Mouse (Mus musculus): ENCODE results near the gene Slc2a6. TPM values are rescaled to one million over a fixed set of nuclear protein-coding genes. Genes with fewer than 3 reads are reported as not detected.

Slc2a6 gene
- polyA plus RNA-seq, 1 experiment from 2014 or later, result 0.59 TPM

DNA sequence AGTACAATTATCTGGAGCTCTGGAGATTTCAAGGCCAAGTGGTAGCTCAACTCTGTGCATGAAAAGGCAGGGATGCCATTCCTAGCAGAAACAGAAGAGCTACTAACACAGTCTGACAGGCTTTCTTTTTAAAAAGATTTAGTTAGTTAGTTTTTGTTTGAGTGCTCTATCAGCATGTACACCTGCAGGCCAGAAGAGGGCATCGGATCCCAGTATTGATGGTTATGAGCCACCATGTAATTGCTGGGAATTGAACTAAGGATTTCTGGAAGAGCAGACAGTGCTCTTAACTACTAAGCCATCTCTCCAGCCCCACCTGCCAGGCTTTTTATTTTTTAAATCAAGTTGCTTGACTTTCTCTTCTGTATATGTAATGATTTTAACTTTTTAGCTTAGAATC, 30.3 kb downstream of the Slc2a6 start:
- Histone ChIP-seq H3K27ac (ENCODE audit: low read depth, low read length) (no peak overlapping the region), H3K27me3 (replicated peaks; ENCODE audit: control insufficient read depth, insufficient read depth, low read length) (no peaks in the 10 kb centered on the region), H3K4me2 (replicated peaks; ENCODE audit: low read depth) (no peak overlapping the region), H3K9ac (ENCODE audit: low read depth, low read length) (no peak overlapping the region), H3K4me3 (ENCODE audit: low read depth, low read length) (no peak overlapping the region), H3K36me3 (ENCODE audit: control insufficient read depth, insufficient read depth) (no peaks in the 10 kb centered on the region), H3K4me1 (replicated peaks; ENCODE audit: control insufficient read depth, insufficient read depth, low read length) (no peaks in the 10 kb centered on the region), H3K9me3 (ENCODE audit: control insufficient read depth) (no peaks in the 10 kb centered on the region)
- peak; percentile 49 for TF ChIP-seq CTCF (IDR thresholded peaks at IDR 0.05; ENCODE audit: low read depth)
- ATAC-seq, result no peak
- 87% methylated on average over 1 of the region's 1 CpGs for WGBS

DNA sequence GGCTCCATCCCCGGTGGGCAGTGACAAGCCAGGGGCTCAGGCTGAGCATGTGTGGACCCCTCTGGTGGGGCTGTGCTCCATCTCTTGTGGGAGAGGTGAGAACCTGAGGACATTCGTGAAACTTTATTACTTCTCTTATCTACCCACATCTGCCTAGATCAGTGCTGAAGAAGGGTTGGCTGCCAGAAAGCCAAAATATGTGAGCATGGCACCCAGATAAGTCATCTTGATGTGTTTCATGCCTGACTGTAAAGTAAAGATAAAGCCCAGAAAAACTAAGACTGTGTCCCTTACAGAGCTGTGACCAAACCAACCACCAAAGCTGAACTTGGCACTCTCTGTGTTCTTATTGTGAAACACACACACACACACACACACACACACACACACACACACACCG, 33.9 kb downstream of the Slc2a6 start:
- WGBS, result 60% methylated on average over 3 of the region's 3 CpGs
- H3K9me3 ChIP-seq (ENCODE audit: control insufficient read depth), result no peaks in the 10 kb centered on the region
- H3K9ac ChIP-seq (ENCODE audit: low read depth, low read length), result no peak overlapping the region
- no peak overlapping the region for H3K4me3 ChIP-seq (ENCODE audit: low read depth, low read length)
- H3K4me2 ChIP-seq (replicated peaks; ENCODE audit: low read depth), result no peak overlapping the region
- H3K27ac ChIP-seq (ENCODE audit: low read depth, low read length), result no peak overlapping the region
- no peak for ATAC-seq
- no peaks in the 10 kb centered on the region for H3K27me3 ChIP-seq (replicated peaks; ENCODE audit: control insufficient read depth, insufficient read depth, low read length)
- no peak for TF ChIP-seq CTCF (IDR thresholded peaks at IDR 0.05; ENCODE audit: low read depth)
- no peaks in the 10 kb centered on the region for H3K36me3 ChIP-seq (ENCODE audit: control insufficient read depth, insufficient read depth)
- no peaks in the 10 kb centered on the region for H3K4me1 ChIP-seq (replicated peaks; ENCODE audit: control insufficient read depth, insufficient read depth, low read length)

DNA sequence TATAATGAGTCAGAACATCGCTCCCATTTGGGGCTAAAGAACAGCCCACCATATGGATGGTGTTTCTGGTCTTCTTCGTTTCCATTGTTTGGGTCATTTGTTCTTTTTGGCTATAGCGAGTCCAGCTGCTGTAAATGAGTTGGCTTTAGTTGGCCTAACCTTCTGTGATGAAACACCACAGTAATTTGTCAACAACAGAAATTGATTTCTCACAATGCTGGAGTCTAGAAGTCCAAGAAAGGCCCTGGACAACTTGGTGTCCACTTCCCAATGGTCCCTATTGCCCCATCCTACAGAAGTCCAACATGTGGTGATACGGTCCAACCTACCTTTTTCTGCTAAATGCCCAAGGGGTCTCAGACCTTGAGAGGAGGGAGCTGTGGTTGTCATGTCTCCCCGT, 43.2 kb downstream of the Slc2a6 start:
- no peak for TF ChIP-seq CTCF (IDR thresholded peaks at IDR 0.05; ENCODE audit: low read depth)
- no peaks in the 10 kb centered on the region for H3K27me3 ChIP-seq (replicated peaks; ENCODE audit: control insufficient read depth, insufficient read depth, low read length)
- no peak overlapping the region for H3K4me2 ChIP-seq (replicated peaks; ENCODE audit: low read depth)
- no peak overlapping the region for H3K9ac ChIP-seq (ENCODE audit: low read depth, low read length)
- no peaks in the 10 kb centered on the region for H3K36me3 ChIP-seq (ENCODE audit: control insufficient read depth, insufficient read depth)
- H3K4me1 ChIP-seq (replicated peaks; ENCODE audit: control insufficient read depth, insufficient read depth, low read length), result no peaks in the 10 kb centered on the region
- no peaks in the 10 kb centered on the region for H3K9me3 ChIP-seq (ENCODE audit: control insufficient read depth)
- H3K27ac ChIP-seq (ENCODE audit: low read depth, low read length), result no peak overlapping the region
- no peak overlapping the region for H3K4me3 ChIP-seq (ENCODE audit: low read depth, low read length)
- WGBS, result 82% methylated on average over 5 of the region's 5 CpGs
- ATAC-seq, result no peak

DNA sequence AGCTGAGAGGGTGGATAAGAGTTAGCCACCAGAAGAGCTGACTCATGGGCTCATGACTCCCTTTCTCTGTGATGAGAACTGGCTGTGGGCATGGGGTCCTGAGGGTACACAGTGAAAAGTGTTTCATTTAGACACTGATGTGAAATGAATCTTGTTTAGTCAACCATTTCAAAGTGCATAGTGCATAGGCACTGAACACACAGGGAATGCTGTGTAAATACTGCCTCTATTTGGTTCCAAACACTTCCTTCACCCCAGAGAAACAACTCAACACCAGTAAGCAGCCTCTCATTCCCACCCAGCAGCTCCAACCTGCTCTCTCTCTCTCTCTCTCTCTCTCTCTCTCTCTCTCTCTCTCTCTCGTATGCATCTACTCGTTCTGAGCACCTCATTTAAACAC, 43.6 kb downstream of the Slc2a6 start:
- Histone ChIP-seq H3K27me3 (replicated peaks; ENCODE audit: control insufficient read depth, insufficient read depth, low read length) (no peaks in the 10 kb centered on the region), H3K4me2 (replicated peaks; ENCODE audit: low read depth) (no peak overlapping the region), H3K4me3 (ENCODE audit: low read depth, low read length) (no peak overlapping the region), H3K9ac (ENCODE audit: low read depth, low read length) (no peak overlapping the region), H3K36me3 (ENCODE audit: control insufficient read depth, insufficient read depth) (no peaks in the 10 kb centered on the region), H3K27ac (ENCODE audit: low read depth, low read length) (no peak overlapping the region), H3K9me3 (ENCODE audit: control insufficient read depth) (no peaks in the 10 kb centered on the region), H3K4me1 (replicated peaks; ENCODE audit: control insufficient read depth, insufficient read depth, low read length) (no peaks in the 10 kb centered on the region)
- 64% methylated on average over 2 of the region's 2 CpGs for WGBS
- TF ChIP-seq CTCF (IDR thresholded peaks at IDR 0.05; ENCODE audit: low read depth), result no peak
- ATAC-seq, result no peak

DNA sequence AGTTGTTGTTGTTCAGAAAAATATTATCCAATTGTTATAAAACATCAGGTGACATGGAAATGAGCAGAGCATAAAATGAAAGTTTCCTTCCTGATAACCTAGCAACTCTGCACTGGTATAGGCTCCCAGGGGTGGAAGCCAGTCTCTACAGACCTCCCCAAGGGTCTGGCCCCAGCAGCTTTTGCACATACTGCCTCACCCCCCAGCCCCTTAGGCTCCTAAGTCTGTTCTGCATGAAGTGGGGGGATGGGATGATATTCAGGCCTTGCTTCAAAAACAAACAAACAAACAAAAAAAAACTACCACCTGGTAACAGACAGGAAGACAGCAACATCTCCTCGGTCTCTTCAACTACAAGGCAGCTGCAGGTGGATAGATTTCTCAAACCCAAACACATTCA, 47.4 kb downstream of the Slc2a6 start:
- WGBS, result 64% methylated on average over 1 of the region's 1 CpGs
- no peak for TF ChIP-seq CTCF (IDR thresholded peaks at IDR 0.05; ENCODE audit: low read depth)
- H3K4me2 ChIP-seq (replicated peaks; ENCODE audit: low read depth), result no peak overlapping the region
- no peak overlapping the region for H3K9ac ChIP-seq (ENCODE audit: low read depth, low read length)
- no peak overlapping the region for H3K27ac ChIP-seq (ENCODE audit: low read depth, low read length)
- no peaks in the 10 kb centered on the region for H3K36me3 ChIP-seq (ENCODE audit: control insufficient read depth, insufficient read depth)
- no peaks in the 10 kb centered on the region for H3K27me3 ChIP-seq (replicated peaks; ENCODE audit: control insufficient read depth, insufficient read depth, low read length)
- no peaks in the 10 kb centered on the region for H3K9me3 ChIP-seq (ENCODE audit: control insufficient read depth)
- ATAC-seq, result no peak
- H3K4me1 ChIP-seq (replicated peaks; ENCODE audit: control insufficient read depth, insufficient read depth, low read length), result no peaks in the 10 kb centered on the region
- no peak overlapping the region for H3K4me3 ChIP-seq (ENCODE audit: low read depth, low read length)

DNA sequence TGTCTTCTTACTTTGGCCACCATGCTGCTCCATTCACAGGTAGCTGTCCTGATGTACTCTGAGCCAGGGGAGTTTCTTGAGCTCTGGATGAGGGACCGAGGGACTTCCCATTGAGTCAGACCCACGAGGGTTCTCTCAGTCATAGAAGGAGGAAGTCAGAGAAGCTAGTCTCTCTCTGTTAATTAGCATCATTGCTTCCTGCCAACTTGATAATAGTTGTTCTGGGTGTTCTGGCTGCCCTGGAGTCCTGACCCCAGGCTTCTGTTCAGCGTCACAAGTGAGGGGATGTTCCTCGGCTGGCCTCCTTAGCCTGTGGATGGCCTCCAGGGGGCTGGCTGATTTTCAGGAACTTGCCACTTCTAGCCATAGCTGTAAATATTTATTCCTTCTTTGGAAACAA, 53.8 kb downstream of the Slc2a6 start:
- Histone ChIP-seq H3K4me3 (ENCODE audit: low read depth, low read length) (no peak overlapping the region), H3K27ac (ENCODE audit: low read depth, low read length) (peak overlapping the region; percentile 5; the same call in 1 of the 2 replicates), H3K9ac (ENCODE audit: low read depth, low read length) (no peak overlapping the region), H3K4me1 (replicated peaks; ENCODE audit: control insufficient read depth, insufficient read depth, low read length) (no peaks in the 10 kb centered on the region), H3K27me3 (replicated peaks; ENCODE audit: control insufficient read depth, insufficient read depth, low read length) (no peaks in the 10 kb centered on the region), H3K36me3 (ENCODE audit: control insufficient read depth, insufficient read depth) (no peaks in the 10 kb centered on the region), H3K4me2 (replicated peaks; ENCODE audit: low read depth) (no peak overlapping the region), H3K9me3 (ENCODE audit: control insufficient read depth) (no peaks in the 10 kb centered on the region)
- 0 out of 2 replicates have a peak, but pooled peaks have one; percentile 10 for TF ChIP-seq CTCF (IDR thresholded peaks at IDR 0.05; ENCODE audit: low read depth)
- no peak for ATAC-seq
- 35% methylated on average over 4 of the region's 4 CpGs for WGBS

DNA sequence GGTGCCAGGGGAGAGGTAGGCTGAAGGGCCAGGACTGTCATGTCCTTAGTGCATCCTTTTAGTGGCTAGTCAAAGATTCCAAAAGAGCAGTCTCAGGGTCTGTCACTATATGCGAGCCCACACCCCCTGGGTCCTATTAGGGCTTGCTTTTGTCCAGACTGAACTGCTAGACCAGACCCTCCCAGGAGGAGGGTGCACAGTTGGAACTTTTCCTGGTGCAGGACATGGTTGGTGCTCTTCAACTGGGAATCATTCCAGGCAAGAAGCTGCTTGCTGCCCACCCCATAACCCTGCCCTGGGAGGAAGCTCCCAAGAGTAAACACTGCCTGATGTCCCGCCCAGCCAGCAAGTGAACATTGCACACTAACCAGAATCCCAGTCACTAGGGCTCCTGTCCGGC, 54.7 kb downstream of the Slc2a6 start, which contains the start of gene Adamts13:
TSS of gene Adamts13 (plus strand) at position 301 of the 400 bp plus-strand sequence.
- no peaks in the 10 kb centered on the region for H3K36me3 ChIP-seq (ENCODE audit: control insufficient read depth, insufficient read depth)
- H3K27ac ChIP-seq (ENCODE audit: low read depth, low read length), result peak within 1 kb of the TSS; percentile 5; the same call in 1 of the 2 replicates
- no peak for TF ChIP-seq CTCF (IDR thresholded peaks at IDR 0.05; ENCODE audit: low read depth)
- no peak within 1 kb of the TSS for H3K9ac ChIP-seq (ENCODE audit: low read depth, low read length)
- no peaks in the 10 kb centered on the region for H3K27me3 ChIP-seq (replicated peaks; ENCODE audit: control insufficient read depth, insufficient read depth, low read length)
- H3K4me1 ChIP-seq (replicated peaks; ENCODE audit: control insufficient read depth, insufficient read depth, low read length), result no peaks in the 10 kb centered on the region
- H3K4me2 ChIP-seq (replicated peaks; ENCODE audit: low read depth), result no peak within 1 kb of the TSS
- H3K9me3 ChIP-seq (ENCODE audit: control insufficient read depth), result no peaks in the 10 kb centered on the region
- WGBS, result 47% methylated on average over 3 of the region's 3 CpGs
- no peak for ATAC-seq
- no peak within 1 kb of the TSS for H3K4me3 ChIP-seq (ENCODE audit: low read depth, low read length)

Other genes with a start within 250 kb of the Slc2a6 start
- gene Abo, start 163.0 kb downstream of the Slc2a6 start, polyA plus RNA-seq (2015; fragmentation: Nextera tagmentation; extraction: Ambion mirVana), result 0.07 TPM in 1 of 2 replicates, not detected in the other
- gene Surf6, start 125.1 kb downstream of the Slc2a6 start, polyA plus RNA-seq (2015; fragmentation: Nextera tagmentation; extraction: Ambion mirVana), result 11.7 and 12.8 TPM in 2 replicates
- gene Med22, start 117.3 kb downstream of the Slc2a6 start, polyA plus RNA-seq (2015; fragmentation: Nextera tagmentation; extraction: Ambion mirVana), result 19.8 and 20.2 TPM in 2 replicates
- gene Rpl7a, start 117.2 kb downstream of the Slc2a6 start, polyA plus RNA-seq (2015; fragmentation: Nextera tagmentation; extraction: Ambion mirVana), result 407 and 410 TPM in 2 replicates
- gene Surf2, start 111.6 kb downstream of the Slc2a6 start, polyA plus RNA-seq (2015; fragmentation: Nextera tagmentation; extraction: Ambion mirVana), result 33.2 and 33.5 TPM in 2 replicates
- 59.8 and 65.3 TPM in 2 replicates for gene Surf1, start 111.5 kb downstream of the Slc2a6 start, polyA plus RNA-seq (2015; fragmentation: Nextera tagmentation; extraction: Ambion mirVana)
- 379 TPM in 2 replicates for gene Surf4, start 94.1 kb downstream of the Slc2a6 start, polyA plus RNA-seq (2015; fragmentation: Nextera tagmentation; extraction: Ambion mirVana)
- 0.07 and 0.10 TPM in 2 replicates for gene Stkld1, start 94.0 kb downstream of the Slc2a6 start, polyA plus RNA-seq (2015; fragmentation: Nextera tagmentation; extraction: Ambion mirVana)
- gene Rexo4, start 63.6 kb downstream of the Slc2a6 start, polyA plus RNA-seq (2015; fragmentation: Nextera tagmentation; extraction: Ambion mirVana), result 29.4 and 30.1 TPM in 2 replicates
- gene Adamts13, start 54.6 kb downstream of the Slc2a6 start, polyA plus RNA-seq (2015; fragmentation: Nextera tagmentation; extraction: Ambion mirVana), result 0.20 and 0.22 TPM in 2 replicates
- 41.5 and 42.8 TPM in 2 replicates for gene Cacfd1, start 18.1 kb downstream of the Slc2a6 start, polyA plus RNA-seq (2015; fragmentation: Nextera tagmentation; extraction: Ambion mirVana)
- gene Mymk, start 44.2 kb upstream of the Slc2a6 start, polyA plus RNA-seq (2015; fragmentation: Nextera tagmentation; extraction: Ambion mirVana), result not detected in 2 replicates
- 1.0 and 1.3 TPM in 2 replicates for gene Adamtsl2, start 51.4 kb upstream of the Slc2a6 start, polyA plus RNA-seq (2015; fragmentation: Nextera tagmentation; extraction: Ambion mirVana)
- 0.10 TPM in 2 replicates for gene Fam163b, start 114.5 kb upstream of the Slc2a6 start, polyA plus RNA-seq (2015; fragmentation: Nextera tagmentation; extraction: Ambion mirVana)
- gene Dbh, start 137.2 kb upstream of the Slc2a6 start, polyA plus RNA-seq (2015; fragmentation: Nextera tagmentation; extraction: Ambion mirVana), result 0.65 and 0.84 TPM in 2 replicates
- gene Sardh, start 220.3 kb upstream of the Slc2a6 start, polyA plus RNA-seq (2015; fragmentation: Nextera tagmentation; extraction: Ambion mirVana), result 3.1 and 3.2 TPM in 2 replicates